Mouse (Mus musculus): ENCODE measurements around the gene Ogfrl1. TPM values are rescaled to one million over a fixed set of nuclear protein-coding genes. Genes with fewer than 3 reads are reported as not detected.
A peak's percentile ranks its signal among the peaks of the same experiment; 100 is the strongest.

Ogfrl1 gene
- polyA plus RNA-seq, 1 experiment from 2014 or later, result 14.6 TPM

DNA sequence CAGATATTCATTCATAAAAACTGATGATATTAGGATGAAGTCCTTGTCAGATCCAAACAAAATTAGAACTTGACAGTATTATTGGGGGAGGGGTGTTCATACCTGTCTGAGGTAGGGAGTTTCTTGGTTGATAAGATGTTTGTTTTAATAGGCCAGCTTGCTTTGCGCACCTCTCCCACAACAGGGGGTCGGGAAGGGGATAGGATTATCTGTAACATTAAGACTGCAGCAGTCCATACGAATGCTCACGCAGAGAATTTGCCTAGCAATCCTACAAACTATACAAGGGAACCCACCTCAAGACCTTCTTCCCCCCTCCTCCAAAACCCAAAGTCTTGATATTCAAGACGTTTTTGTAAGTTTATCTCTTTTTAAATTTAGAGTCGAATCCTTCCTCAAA lies 13.2 kb downstream of the Ogfrl1 start:
- Histone ChIP-seq H3K27me3 (no peaks in the 10 kb centered on the region), H3K9me3 (replicated peaks) (no peaks in the 10 kb centered on the region), H3K27ac (no peak overlapping the region), H3K4me1 (peaks cover 33% of the 10 kb centered on the region), H3K9ac (no peak overlapping the region), H3K36me3 (no peaks in the 10 kb centered on the region), H3K4me2 (no peak overlapping the region), H3K4me3 (replicated peaks) (no peak overlapping the region)
- ATAC-seq (replicated peaks; ENCODE audit: low FRiP score), result no peak
- WGBS, result 89% methylated on average over 6 of the region's 6 CpGs

DNA sequence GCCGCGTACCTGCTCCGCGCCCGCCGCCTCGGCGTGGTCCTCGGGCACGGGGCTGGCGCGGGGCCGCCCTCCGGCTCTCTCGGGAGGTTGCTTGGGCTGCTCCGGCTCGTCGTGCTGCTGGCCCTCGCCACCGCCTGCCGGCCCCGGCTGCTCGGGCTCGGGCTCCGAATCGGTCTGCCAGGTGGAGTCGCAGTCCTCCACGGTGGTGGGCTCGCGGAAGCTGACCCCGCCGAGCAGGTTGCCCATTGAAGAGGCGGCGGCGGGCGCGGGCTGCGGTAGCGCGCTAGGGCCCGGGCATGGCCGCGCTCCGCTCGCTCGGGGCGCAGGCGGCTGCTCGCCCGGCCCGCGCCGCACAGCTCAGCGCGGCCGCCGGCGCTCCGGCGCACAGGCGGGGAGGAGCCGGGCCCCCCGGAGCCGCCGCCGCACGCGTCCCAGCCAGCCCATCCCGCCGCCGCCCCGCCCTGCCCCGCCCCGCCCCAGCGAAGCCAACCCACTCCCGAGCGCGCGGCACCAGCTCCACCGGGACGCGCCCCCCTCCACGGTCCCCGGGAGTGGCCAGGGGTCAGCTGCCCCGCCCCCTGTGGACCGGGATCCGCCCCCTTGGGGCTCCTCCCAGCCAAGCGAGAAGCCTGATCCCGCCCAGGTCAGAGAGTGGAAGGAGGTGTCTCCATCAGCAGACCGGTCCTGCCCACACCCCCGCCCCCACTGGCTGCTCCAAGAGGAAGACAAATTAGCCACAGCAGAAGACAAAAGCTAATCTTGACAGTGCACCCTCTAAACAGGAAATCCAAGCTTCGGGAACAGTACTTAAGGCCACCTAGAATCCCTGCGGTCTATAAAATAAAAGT lies 14.5 kb downstream of the Ogfrl1 start:
- WGBS, result under 1% methylated on average over 82 of the region's 93 CpGs
- ATAC-seq (replicated peaks; ENCODE audit: low FRiP score), result peak; percentile 98
- peak overlapping the region; percentile 84 for H3K4me3 ChIP-seq (replicated peaks)

DNA sequence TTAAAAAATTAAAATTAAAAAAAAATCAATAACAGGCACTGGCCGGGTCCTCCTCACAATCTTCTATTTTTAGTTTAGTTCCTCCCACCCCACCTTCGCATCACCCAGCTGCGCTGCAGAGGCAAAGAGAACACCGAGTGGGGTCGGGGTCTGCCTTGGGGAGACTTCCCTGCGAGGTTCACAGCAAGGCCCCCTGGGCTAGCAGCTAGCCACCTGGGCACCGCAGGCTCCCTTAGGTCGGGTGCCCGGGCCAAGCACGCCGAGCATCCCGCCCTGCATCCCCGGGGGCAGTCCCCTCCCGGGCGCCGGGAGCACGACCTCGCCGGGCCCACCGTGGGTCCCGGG lies 15.1 kb downstream of the Ogfrl1 start:
- H3K27me3 ChIP-seq, result no peaks in the 10 kb centered on the region
- H3K27ac ChIP-seq, result peak overlapping the region; percentile 88
- peak overlapping the region; percentile 84 for H3K4me3 ChIP-seq (replicated peaks)
- H3K4me1 ChIP-seq, result peaks cover 37% of the 10 kb centered on the region
- peak overlapping the region; percentile 85 for H3K9ac ChIP-seq
- H3K9me3 ChIP-seq (replicated peaks), result no peaks in the 10 kb centered on the region
- WGBS, result under 1% methylated on average over 21 of the region's 21 CpGs
- H3K36me3 ChIP-seq, result no peaks in the 10 kb centered on the region
- ATAC-seq (replicated peaks; ENCODE audit: low FRiP score), result no peak
- H3K4me2 ChIP-seq, result peak overlapping the region; percentile 95

More for the DNA sequence above, 14.5 kb downstream of the Ogfrl1 start:
- H3K27me3 ChIP-seq, result no peaks in the 10 kb centered on the region
- H3K4me1 ChIP-seq, result peaks cover 37% of the 10 kb centered on the region
- peak overlapping the region; percentile 88 for H3K27ac ChIP-seq
- H3K9me3 ChIP-seq (replicated peaks), result no peaks in the 10 kb centered on the region
- H3K4me2 ChIP-seq, result peak overlapping the region; percentile 95
- no peaks in the 10 kb centered on the region for H3K36me3 ChIP-seq
- peak overlapping the region; percentile 85 for H3K9ac ChIP-seq

DNA sequence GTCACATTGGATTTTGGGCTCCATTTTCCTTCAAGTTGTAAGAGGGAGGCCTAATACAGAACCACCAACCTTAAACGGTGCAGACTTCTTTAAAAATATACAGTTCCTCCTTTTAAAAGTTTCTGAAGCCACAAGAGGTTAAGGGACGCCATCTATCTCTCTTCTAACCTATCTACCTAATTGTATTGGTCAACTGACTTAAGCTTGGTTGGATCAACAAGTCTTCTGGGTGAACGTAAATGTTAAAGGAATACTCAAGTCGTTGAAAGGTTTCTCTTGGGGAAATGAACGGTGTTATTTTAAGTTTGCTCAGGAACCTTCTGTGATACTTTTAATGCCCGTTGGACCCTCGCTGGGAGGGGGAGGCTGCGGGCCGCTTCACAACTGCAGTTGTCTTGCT lies 15.5 kb downstream of the Ogfrl1 start:
- peaks cover 37% of the 10 kb centered on the region for H3K4me1 ChIP-seq
- H3K4me3 ChIP-seq (replicated peaks), result peak overlapping the region; percentile 84
- H3K4me2 ChIP-seq, result peak overlapping the region; percentile 95
- peak overlapping the region; percentile 85; the same call in 1 of the 2 replicates for H3K9ac ChIP-seq
- no peaks in the 10 kb centered on the region for H3K27me3 ChIP-seq
- H3K9me3 ChIP-seq (replicated peaks), result no peaks in the 10 kb centered on the region
- ATAC-seq (replicated peaks; ENCODE audit: low FRiP score), result no peak
- H3K27ac ChIP-seq, result no peak overlapping the region
- WGBS, result 13% methylated on average over 9 of the region's 9 CpGs
- H3K36me3 ChIP-seq, result 0 out of 2 replicates have a peak, but pooled peaks cover 2% of the 10 kb centered on the region

DNA sequence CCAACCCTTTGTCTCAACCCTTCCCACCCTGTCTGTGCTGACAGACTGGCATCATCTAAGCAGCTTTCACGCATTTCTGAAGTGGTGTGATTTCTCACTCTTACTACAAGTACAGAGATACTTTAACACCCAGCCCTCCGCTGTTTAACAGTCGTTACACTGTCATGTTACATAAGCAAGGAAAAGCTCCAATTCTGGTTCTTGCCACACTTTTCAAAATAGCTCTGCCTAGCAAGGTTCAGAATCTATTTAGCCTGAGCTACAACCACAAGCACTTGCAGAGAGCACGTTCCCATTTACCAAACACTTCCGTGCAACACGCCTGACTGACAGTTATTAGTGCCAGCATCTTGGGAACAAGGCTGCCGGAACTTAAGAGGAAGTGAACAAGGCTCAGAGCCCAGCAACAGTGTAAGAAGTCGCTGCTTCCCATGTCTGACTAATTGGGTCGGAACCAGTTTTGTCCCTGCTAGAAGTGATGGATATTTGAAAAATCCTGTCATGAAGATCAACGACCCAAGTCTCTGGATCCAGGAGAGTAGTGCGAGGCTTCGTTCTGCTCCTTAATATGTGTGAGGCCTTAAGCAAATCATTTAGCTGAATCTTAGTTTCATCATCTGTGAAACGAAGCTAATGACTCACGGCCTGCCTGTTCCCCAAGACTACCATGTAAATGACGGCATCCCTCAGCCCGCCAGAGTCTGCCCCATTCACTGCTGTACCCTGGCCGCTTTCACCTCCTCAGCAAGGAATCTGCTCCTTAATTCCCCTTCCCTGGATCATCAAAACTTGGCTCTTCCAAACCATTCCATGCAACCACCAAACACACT lies 17.4 kb downstream of the Ogfrl1 start:
- H3K4me2 ChIP-seq, result peak overlapping the region; percentile 41
- 0 out of 2 replicates have a peak overlapping the region, but pooled peaks have one; percentile 2 for H3K4me3 ChIP-seq (replicated peaks)
- peaks cover 37% of the 10 kb centered on the region for H3K4me1 ChIP-seq
- WGBS, result 56% methylated on average over 17 of the region's 17 CpGs
- H3K36me3 ChIP-seq, result peaks cover 14% of the 10 kb centered on the region; the same call in 1 of the 2 replicates
- no peak overlapping the region for H3K27ac ChIP-seq
- ATAC-seq (replicated peaks; ENCODE audit: low FRiP score), result no peak
- no peaks in the 10 kb centered on the region for H3K9me3 ChIP-seq (replicated peaks)
- H3K9ac ChIP-seq, result no peak overlapping the region
- H3K27me3 ChIP-seq, result no peaks in the 10 kb centered on the region

DNA sequence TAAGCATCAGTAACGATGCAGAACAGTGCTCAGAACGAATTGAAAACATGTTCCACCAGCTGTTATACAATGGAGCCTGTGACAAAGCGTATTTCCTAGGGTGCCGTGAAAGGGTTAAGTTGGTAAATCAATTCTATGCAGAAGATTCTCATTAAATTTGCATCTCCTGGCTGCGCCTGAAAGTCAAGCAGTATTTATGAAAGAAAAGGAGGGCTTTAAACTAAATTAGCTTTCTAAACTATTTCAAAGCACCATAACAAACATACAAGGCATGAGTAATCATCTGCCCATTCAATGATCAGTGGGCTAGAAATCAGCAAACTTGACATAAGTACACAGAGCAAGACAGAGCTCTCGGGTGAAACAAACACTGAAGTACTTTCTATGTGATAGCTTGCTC lies 18.3 kb downstream of the Ogfrl1 start:
- peaks cover 17% of the 10 kb centered on the region; the same call in 1 of the 2 replicates for H3K36me3 ChIP-seq
- no peaks in the 10 kb centered on the region for H3K27me3 ChIP-seq
- H3K4me3 ChIP-seq (replicated peaks), result no peak overlapping the region
- no peak overlapping the region for H3K27ac ChIP-seq
- H3K9me3 ChIP-seq (replicated peaks), result no peaks in the 10 kb centered on the region
- no peak for ATAC-seq (replicated peaks; ENCODE audit: low FRiP score)
- H3K4me2 ChIP-seq, result peak overlapping the region; percentile 41
- 55% methylated on average over 6 of the region's 6 CpGs for WGBS
- no peak overlapping the region for H3K9ac ChIP-seq
- peaks cover 37% of the 10 kb centered on the region for H3K4me1 ChIP-seq

DNA sequence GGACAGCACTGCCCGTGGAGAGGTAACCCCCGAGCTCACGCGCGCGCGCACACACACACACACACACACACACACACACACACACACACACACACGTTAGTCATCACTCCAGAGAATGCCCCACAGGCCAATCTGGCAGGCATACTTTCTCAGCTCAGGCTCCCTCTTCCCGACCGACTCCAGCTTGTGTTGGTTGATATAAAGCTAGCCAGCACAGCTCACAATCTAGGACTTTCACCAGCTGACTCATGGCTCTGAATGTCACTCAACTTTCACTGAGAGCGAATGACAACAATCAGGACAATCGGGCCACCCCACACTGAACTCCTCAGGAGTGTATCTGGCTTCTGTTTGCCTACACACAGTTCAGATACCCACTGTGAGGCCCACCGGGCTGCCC lies 20.0 kb downstream of the Ogfrl1 start:
- Histone ChIP-seq H3K4me3 (replicated peaks) (no peak overlapping the region), H3K4me2 (no peak overlapping the region), H3K36me3 (peaks cover 23% of the 10 kb centered on the region), H3K9ac (no peak overlapping the region), H3K4me1 (peaks cover 33% of the 10 kb centered on the region), H3K9me3 (replicated peaks) (no peaks in the 10 kb centered on the region), H3K27me3 (no peaks in the 10 kb centered on the region), H3K27ac (no peak overlapping the region)
- ATAC-seq (replicated peaks; ENCODE audit: low FRiP score), result no peak
- 91% methylated on average over 13 of the region's 13 CpGs for WGBS

DNA sequence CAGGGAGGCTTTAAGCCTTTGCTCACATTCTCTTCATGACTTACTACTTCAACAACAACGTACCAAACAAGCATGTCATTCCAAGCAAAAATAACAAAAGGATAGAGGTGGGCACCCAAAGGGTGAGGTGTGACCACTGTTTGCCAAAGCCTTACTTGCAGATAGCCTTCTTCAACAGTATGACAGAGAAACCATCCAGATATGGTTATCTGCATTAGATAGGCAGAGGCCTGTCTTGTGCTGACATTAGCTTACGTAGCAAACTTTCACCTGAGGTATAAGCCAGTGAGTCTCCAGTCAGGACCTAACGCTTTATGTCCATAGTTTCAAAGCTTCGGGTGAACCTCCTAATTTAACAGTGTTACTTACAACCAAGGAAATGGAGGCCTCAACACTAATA lies 23.4 kb downstream of the Ogfrl1 start:
- Histone ChIP-seq H3K4me1 (0 out of 2 replicates have a peak, but pooled peaks cover 3% of the 10 kb centered on the region), H3K9ac (no peak overlapping the region), H3K4me2 (no peak overlapping the region), H3K9me3 (replicated peaks) (no peaks in the 10 kb centered on the region), H3K36me3 (peaks cover 37% of the 10 kb centered on the region), H3K4me3 (replicated peaks) (no peak overlapping the region), H3K27ac (no peak overlapping the region), H3K27me3 (no peaks in the 10 kb centered on the region)
- no peak for ATAC-seq (replicated peaks; ENCODE audit: low FRiP score)
- WGBS, result 82% methylated on average over 4 of the region's 4 CpGs

DNA sequence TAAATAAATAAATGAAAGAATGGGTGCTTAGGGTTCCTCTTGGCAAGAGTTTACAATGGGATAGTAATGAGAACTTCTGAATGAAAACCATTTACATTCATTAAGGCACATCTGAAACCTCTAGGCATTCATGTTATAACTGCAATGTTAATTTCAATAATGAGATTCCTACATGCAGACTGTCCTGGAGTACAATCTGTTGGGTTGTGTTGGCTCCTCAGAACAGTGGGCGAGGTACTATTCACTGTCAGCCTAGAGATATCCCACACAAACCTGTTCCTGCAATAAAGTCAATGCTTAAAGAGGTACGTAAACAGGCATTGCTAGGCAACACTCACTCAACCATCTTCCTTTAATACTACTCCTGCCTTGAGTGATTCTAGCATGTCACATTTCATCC lies 32.0 kb downstream of the Ogfrl1 start:
- no peaks in the 10 kb centered on the region for H3K27me3 ChIP-seq
- H3K36me3 ChIP-seq, result peaks cover 4% of the 10 kb centered on the region; the same call in 1 of the 2 replicates
- no peaks in the 10 kb centered on the region for H3K4me1 ChIP-seq
- no peak overlapping the region for H3K4me2 ChIP-seq
- ATAC-seq (replicated peaks; ENCODE audit: low FRiP score), result no peak
- 92% methylated on average over 2 of the region's 2 CpGs for WGBS
- no peaks in the 10 kb centered on the region for H3K9me3 ChIP-seq (replicated peaks)
- no peak overlapping the region for H3K9ac ChIP-seq
- H3K4me3 ChIP-seq (replicated peaks), result no peak overlapping the region
- H3K27ac ChIP-seq, result no peak overlapping the region

DNA sequence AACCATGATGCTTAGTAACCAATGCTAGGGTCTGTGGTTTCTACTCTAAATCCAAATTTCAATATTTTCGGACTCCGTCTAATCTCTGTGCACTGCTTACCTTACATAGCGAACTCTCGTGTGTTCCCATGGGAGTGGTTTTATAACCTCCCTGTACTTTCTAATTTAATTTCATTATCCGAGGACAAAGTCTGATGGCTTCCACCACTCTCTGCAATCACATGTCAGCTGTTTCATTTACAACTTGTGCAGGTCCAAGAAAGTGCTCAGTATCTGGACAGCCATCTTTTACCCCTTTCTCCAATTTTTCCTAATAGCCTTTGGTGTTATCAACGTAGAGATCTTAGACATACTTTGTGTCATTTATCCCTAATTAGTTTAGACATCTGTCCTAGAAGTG lies 44.7 kb downstream of the Ogfrl1 start:
- Histone ChIP-seq H3K9me3 (replicated peaks) (no peaks in the 10 kb centered on the region), H3K9ac (no peak overlapping the region), H3K4me3 (replicated peaks) (no peak overlapping the region), H3K36me3 (no peaks in the 10 kb centered on the region), H3K27ac (no peak overlapping the region), H3K27me3 (no peaks in the 10 kb centered on the region), H3K4me2 (no peak overlapping the region), H3K4me1 (no peaks in the 10 kb centered on the region)
- ATAC-seq (replicated peaks; ENCODE audit: low FRiP score), result no peak
- 81% methylated on average over 6 of the region's 6 CpGs for WGBS

DNA sequence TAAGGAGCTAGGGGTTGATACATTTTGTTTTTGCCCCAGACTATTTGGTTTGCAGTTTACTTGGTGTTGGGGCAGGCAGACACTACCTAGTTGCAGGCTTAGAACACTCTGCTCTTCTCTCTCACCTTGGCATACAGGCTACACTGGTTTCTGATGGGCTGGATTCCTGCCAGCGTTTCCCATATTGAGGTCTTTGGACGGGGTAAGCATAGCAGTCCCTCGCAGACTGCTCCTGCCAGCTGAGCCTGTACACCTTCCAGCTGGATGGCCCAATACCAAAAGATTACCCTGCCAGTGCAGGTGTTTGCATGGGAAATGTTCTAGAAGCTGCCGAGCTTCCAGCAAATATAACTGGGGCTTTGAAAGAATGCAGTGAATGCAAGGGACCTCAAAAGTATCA lies 45.8 kb downstream of the Ogfrl1 start:
- Histone ChIP-seq H3K36me3 (no peaks in the 10 kb centered on the region), H3K27ac (no peak overlapping the region), H3K4me3 (replicated peaks) (no peak overlapping the region), H3K9me3 (replicated peaks) (no peaks in the 10 kb centered on the region), H3K4me1 (no peaks in the 10 kb centered on the region), H3K4me2 (no peak overlapping the region), H3K9ac (no peak overlapping the region), H3K27me3 (no peaks in the 10 kb centered on the region)
- WGBS, result 75% methylated on average over 4 of the region's 4 CpGs
- no peak for ATAC-seq (replicated peaks; ENCODE audit: low FRiP score)

DNA sequence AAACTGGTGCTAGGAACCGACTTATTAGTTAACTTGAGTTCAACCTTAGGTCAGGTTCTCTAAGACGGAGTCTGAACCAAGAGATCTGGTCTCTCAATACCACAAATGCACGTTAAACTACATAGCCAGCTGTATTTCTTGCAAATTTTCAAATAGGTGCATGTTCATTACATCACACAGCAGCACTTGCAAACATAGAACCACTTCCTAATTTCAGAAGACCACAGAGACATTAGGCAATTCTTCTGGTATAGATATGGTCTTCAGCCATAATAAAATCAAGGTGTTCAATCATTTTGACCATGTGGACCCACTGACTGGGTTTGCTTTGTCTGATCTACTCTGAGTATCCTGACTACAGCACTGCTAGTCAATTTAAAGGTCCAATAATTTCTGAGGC lies 51.9 kb downstream of the Ogfrl1 start:
- no peak overlapping the region for H3K27ac ChIP-seq
- H3K9ac ChIP-seq, result no peak overlapping the region
- no peak for ATAC-seq (replicated peaks; ENCODE audit: low FRiP score)
- no peaks in the 10 kb centered on the region for H3K27me3 ChIP-seq
- no peaks in the 10 kb centered on the region for H3K36me3 ChIP-seq
- no peak overlapping the region for H3K4me3 ChIP-seq (replicated peaks)
- H3K4me2 ChIP-seq, result no peak overlapping the region
- WGBS, result 80% methylated on average over 3 of the region's 3 CpGs
- H3K4me1 ChIP-seq, result no peaks in the 10 kb centered on the region
- H3K9me3 ChIP-seq (replicated peaks), result no peaks in the 10 kb centered on the region
